Mouse (Mus musculus) 3134 (cell line): Measurements from ENCODE around the gene Gpx3.

Source experiments
- DNase-seq: peaks from one replicate; pipeline ENCODE4 v3.0.0-alpha.2; 2011; ENCODE audit warnings: low spot score; ENCODE audit not compliant: insufficient read length; ENCODE audit errors: extremely low read depth

Gene Gpx3

DNA sequence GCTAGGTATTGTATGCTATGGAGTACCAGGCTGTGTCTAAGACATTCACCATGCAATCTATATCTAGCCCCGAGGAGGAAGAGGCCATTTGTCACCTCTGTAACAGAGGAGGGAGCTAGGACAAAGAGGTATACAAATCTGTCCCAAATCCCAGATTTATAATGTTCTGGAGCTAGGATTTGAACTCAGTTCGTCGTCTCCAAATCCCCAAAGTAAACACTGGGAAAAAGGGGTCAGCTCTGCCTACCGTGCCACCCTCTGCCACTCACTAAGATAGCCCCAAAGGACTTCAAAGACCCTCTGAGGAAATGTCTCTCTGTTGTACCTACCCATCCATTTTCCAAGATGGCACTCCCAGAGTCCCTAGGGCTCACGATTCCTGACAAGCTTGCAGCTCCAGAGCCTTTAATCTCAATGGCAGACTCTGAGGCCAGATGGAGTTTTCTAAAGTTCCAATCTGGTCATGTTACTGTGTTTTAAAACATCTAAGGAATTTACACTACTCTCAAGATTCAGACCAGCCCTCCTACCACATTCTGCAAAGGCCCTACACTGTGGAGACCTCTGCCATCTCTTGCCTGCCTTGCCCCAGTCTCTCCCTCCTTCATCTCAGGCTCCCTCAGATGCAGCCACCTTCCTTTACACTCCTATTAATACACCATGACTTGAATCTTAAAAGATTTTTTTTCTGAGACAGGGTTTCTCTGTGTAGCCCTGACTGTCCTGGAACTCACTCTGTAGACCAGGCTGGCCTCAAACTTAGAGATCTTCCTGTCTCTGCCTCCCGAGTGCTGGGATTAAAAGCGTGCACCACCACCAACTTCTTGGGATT is 9.6 kb downstream of the Gpx3 start:
- no peak for DNase-seq

DNA sequence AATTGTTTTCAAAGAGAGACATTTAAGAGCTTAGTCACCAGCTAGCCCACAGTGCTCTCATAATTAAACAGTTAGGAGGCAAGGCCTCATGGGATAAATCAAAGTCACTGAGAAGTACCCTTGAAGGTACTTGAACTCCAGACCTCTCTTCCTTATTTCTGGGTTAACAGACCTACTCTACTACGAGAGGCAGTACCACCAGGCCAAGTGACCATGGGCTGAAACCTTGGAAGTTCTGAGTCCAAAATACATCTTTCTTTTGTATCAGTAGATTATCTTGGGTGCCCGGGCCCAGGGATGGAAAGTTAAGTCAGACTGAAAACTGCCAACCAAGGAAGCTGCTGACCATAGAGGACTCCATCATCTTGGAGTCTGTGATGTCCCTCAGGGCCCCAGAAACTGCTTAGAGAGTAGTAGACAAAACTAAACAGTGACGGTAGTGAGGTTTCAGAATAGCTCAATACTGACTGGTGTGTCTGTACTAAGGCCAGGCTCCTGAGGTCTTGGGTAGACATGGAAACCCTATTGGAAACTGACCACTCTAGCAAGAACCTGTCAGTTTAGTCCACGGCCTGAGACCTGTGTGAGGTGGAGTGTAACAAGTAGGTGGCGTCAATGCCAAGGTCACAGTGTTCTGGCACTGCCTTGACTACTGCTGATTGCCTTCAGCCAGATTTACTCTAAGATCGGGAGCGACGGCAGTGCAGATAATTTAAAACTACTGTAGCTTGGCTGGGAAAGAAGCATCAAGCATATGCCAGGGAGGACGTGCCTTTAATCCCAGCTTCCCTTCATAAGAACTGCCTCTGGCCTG is 10.5 kb downstream of the Gpx3 start:
- no peak for DNase-seq

DNA sequence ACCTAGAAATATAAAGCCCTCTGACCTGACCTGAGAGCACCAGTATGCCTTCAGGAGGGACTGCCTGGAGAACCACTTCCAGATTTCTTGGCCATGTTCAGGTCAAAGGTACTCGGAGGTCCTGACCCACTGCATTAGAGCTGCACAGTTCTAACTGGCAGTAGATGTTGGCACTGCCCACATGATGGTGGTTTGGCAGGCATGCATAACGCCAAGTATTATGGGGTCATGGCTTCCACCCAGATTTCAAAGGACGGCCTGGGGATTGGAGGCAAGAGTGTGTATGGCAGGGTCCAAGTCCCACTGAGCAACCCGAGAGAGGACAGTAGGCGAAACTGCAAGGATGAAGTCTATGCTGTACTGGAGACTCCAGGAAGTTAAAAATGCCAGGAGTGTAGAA is 11.6 kb downstream of the Gpx3 start:
- no peak for DNase-seq

DNA sequence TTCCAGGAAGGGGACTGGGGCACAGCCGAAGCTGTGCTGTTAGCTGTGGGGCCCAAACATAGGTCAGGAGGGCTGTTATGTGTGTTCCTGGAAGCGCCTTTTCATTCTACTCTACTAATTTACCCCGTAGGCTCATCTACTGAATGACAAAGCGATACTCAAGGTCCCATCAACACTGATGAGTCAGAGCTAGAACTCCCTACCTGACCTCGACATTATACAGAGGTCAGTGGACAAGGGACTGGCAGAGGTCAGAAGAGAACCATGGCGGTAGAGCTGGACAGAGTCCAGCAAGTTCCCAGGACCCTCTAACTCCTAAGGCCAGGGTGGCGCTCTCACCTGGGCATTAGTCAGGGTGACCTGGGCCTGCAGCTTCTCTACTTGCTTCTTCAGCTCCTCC is 15.2 kb downstream of the Gpx3 start:
- DNase-seq = no peak

DNA sequence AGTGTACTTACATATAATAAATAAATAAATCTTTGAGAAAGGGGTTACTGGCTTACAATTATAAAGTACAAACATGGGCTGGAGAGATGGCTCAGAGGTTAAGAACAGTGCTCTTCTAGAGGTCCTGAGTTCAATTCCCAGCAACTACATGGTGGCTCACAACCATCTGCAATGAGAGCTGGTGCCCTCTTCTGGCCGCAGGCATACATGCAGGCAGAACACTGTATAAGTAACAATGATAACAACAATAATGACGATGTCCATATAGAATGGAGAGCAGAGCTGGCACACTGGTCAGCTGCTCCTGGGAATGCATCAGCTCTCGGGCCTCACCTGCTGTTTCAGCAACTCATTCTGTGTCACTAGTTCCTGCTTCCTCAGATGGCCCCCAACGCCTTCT is 16.0 kb downstream of the Gpx3 start:
- no peak for DNase-seq

DNA sequence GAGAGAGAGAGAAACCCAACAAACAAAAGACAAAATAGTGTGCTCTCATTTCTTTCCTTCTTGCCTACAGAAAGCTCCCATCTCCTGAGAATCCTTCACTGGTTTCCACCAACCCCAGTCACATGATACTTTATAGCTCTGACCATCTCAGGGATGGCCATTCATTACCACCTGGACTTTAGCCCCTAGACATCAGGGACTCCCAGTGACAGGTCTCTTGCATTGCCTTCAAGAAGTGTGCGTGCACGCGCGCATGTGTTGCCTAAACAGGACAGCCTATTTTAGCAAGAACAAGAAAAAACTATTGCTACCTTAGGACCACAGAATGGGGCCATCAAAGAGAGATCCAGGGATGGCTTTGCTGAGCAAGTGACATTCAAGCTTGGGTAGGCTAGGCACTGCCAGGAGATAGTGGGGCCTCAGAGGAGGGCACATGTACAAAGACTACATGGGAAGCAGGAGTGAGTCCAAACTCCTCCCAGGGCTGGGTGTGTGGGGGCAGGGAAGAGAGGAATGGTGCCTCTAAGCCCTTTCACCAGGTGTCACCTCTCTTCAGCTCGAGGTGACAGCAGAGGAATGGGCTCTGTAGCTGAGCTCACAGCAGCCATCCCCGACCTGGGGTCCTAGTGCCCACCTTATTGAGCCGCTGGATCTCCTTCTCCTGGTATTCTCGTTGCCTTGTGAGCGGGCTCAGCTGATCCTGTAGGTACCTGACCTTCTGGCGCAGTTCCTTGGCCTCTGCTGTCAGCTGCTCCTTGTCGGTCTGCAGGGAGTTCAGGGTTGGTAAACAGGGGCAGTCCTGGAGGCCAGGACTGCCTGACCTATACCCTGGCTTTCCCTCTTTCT is 18.1 kb downstream of the Gpx3 start:
- DNase-seq = no peak

DNA sequence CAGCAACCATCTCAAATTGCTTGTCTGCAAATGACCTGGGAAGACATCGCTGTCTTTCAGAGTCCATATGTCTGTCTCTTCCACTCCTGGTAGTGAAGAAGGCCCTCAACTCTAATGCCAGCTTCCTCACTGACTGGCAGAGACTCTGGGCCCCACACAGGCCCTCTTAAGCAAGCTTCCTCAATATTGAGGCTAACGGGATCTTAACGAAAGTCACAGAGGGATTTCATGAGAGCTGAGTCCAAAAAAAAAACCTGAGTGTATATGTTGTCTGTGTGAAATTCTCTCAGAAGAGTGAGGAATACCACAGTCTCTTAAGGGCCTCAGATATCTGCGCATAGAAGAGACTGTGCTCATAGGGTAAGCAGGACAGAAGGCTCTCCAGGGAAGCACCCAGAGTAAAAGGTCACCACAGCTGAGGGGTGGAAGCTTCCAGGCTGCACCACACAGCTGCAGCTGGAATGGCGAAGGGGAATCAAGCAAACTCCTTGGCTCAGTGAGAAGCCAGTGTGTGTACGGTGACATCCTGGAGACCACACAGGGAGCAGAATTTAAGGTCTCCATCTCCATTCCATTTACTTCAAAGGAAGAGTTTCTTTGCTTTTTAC is 18.8 kb downstream of the Gpx3 start:
- DNase-seq = no peak

DNA sequence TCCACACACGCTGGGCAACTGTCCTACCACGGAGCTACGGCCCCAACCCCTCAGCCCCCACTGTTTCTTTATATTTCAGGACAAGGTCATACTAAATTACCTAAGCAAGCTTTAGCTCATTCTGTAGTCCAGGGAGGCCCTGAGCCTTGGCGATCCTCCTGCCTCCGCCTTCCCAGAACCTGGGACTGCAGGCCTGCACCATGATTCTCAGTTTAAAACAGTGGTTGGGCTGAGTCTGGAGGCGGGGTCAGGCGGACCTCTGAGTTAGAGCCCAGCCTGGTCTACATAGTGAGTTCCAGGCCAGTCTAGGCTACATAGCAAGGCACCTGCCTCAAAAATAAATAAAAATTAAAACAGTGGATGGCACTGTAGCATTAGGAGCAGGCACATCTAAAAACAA is 19.5 kb downstream of the Gpx3 start:
- no peak for DNase-seq

DNA sequence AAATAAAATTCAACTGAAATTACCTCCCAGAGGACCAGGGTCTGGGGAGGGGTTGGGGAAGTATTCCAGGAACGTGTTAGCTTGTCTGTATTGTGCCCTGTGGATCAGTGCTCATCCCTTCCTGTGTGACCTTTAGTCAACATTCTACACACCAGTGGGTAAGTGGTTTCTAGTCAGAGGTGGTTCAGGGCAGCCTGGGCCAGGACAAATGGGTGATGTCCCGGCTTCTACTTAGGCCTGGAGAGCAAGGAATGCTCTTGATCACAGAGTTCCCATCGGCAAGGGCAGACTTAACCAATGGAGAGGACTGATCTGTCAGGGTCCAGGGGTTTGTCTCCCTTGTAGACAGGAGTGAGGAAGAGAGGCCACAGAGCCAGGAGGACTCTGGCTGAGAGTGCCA is 20.2 kb downstream of the Gpx3 start:
- DNase-seq = no peak

DNA sequence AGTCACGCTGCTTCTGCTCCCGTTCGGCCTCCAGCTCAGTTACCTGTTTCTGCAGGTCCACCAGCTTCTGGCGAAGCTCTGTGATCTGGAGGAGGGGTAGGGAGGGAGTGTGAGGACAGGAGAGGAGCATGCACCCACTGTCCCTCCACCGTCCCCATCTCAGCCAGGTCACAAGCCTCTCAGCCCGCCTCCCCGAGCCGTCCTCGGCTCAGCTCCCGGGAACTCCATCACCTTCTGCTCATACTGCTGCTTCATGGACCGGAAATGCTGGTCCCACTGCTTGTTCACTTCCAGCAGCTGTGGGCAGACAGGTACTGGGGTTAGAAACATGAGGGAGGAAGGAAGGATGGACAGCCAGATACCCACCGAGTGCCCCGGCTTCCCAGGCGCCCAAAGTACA is 21.9 kb downstream of the Gpx3 start:
- DNase-seq = no peak

DNA sequence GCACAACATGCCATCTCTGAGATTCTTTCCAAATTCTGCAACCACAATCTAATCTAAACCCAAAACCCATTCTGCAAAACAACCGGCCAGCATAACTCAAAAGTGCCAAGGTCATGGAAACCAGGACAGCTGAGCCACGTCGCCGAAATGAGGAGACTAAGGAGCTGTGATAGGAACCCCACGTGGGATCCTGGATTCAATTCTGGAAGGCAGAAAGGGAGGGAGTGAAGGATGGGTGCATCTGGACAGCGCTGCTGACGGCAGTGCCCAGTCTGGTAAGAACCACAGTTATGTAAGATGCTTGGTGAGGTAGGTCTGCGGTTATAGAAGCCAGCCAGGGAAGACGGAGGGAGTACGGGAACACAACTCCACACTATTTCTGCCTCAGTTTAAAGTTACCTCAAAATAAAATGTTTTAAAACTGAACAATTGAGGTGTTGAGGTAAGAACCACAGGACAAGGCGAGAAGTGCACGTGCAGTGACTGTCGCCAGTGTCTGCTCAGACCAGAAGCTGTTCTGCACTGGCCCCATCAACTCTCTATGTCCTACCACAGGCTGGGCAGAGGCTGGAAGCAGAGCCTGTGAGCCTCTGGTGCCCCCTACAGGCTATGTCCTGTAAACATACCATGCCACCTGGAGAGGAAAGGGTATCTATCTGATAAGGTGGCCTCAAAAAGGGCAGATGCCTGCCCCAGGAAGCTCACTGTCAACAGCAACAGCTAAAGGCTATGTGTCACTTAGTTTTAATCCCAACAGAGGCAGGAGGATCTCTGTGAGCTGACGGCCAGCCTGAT is 25.3 kb downstream of the Gpx3 start:
- DNase-seq = no peak

DNA sequence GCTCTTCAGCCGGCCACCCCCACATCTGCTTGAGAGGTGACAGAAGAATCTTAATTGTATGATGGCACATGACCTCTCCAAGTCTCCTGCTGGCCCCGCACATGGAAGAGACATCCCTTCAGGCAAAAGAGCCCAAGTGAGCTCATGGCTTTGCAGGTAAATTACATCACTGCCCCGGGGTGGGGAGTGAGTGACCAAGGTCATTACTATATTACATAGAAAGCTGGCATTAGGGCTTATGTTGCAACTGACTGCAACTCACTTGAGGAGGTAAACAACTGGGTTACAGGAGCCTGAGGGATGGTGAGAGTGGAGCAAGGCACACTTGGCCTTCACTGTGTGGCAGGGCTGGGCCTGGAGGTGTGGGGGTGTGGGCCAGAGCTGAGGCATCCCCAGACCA is 26.0 kb downstream of the Gpx3 start:
- DNase-seq = no peak

DNA sequence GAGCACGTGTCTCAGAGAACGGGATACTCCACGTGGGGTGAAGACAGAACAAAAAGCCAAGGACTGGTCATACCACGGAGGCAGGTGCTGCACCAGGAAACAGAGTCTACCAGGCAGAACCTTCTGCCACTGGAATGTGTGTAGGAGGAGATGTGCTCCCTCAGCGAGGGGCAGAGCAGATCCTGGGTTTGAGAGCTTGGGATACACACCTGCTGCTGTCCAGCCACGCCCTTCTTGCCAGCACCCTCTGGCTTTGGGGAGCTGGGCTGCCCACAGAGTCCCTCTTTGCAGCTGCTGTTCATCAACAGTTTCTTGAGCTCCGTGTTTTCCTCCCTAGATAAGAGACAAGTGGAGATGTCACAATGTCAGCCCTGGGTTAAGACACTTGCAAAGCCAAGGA is 26.6 kb downstream of the Gpx3 start:
- no peak for DNase-seq

DNA sequence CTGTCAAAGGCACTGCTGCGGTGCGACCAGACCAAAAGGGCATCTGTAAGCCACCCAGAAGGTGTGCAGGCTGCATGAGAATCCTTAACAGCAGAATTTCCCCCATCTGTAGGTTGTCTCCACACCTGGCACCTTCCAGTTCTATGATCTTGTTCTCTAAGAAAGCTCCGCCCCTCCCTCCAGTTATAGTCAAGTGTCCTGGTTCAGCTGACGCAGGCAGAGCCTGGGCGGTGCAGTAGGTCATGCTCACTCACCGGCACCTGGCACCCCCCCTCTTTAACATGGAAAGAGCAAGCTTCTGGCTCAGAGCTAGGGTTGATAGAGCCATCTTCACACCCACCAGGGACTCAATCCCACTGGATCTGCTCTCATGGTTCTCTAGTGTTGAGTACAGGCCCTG is 27.0 kb downstream of the Gpx3 start:
- no peak for DNase-seq

DNA sequence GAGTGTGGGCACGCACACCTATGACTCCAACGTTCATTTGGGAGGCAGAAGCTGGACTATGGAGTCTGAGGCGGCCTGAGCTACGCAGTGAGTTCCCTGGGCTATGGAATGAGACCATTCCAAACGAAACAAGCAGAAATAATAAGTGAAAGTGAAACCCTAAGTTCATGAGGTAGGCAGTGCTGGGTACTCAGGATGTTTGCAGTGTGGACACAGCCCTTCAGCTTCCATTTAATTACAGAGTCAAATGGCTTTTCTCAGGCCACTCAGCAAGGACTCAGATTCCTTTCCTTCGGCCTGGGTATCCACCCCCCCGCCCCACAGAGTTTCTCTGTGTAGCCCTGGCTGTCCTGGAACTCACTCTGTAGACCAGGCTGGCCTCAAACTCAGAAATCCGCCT is 27.5 kb downstream of the Gpx3 start:
- no peak for DNase-seq

DNA sequence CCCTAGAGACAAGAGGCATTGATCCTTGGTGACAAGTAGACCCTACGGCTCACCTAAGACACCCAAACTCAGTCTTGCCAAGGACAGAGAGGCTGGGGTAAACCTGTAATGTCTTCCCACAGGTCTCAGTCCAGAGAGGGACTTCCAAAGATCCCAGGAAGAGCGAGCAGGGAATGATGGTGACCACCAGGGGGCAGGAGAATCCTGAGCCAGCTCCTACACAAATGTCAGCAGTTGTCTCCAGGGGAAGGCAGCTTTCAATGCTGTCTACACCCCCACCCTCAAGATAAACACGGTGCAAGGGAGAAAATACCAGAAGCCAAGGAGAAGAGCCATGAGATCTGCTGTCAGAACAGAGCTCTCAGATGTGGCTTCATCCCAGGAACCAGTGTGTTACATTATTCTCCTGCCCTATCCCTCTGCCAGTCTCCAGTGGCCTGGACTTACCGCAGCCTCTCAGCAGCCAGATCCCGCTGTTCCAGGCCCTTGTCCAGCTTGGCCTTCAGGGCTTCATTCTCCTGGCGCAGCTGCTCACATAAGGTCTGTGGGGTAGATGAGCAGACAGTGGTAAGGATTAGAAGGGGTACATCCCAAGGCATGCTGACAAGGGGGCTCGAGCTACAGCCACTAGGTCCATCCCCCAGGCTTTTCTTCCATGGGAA is 28.2 kb downstream of the Gpx3 start:
- DNase-seq = no peak

DNA sequence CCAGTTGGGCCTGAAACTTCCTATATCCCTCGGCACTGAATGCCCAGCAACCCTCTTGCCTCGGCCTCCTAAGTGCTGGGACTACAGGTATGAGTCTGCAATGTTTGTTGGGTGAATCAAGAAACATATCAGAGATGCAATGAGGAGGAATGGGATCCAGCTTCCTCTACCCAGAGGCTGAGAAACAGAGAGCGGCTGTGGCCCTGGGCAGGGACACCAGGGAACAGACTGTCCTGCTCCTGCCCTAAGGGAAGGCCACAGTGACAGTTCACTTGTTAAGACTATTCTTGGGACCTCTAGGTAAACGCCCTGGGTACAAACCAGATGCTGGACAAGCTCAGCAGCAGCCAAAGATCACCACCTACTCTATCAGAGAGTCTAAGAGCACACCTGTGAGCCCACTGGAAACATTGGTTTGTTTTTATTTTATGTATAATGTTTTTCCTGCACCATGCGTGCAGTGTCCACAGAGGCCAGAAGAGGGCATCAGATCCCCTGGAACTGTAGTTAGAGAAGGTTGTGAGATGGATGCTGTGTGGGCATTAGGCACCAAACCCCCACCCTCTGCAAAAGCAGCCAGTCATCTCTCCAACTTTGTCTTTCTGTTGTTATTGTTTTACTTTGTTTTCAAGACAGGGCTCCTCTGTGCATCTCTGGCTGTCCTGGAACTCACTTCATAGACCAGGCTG is 29.3 kb downstream of the Gpx3 start:
- DNase-seq = no peak

DNA sequence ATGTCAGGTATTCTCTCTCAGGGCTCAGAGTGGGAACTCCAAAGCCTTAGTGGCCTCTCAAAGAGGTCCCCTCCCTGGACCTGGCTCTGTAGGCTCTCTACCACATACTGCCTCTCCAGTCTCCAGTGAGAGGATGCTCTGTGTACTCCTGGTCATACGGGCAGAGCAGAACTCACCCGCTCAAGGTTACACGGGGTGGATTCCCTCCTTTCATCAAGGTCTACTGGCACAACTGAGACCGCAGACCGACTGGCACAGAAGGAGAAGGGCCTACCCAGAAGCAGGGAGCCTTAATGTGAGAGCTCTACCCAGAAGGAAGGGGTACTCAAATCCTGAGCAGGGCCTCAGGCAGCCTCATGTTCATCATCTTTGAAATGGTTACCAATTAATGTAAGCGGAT is 30.3 kb downstream of the Gpx3 start:
- no peak for DNase-seq

DNA sequence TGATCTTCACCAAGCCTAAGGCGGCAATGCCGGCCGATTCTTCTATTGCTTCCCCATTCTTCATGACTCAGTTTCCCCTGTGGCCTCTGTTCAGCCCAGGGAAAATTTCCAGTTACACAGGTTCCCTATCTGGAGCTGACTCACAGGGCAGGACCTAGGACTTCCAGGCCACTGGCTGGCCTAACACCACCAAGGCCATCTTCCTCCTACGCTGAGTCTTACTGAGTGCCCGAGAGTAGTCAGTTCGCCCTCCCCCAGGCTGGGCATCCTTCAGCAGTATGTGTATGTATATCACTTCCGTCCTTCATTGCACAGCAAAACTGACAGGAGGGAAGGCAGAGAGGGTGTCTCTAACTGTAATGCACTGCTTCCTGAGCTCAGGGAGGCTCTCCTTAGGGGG is 31.9 kb downstream of the Gpx3 start:
- no peak for DNase-seq
